Mouse (Mus musculus) cerebellum, adult 2 months (tissue): ENCODE results near the gene Mettl16.

Experiments
- CTCF ChIP-seq: fragments of 200-500 bp; IDR thresholded peaks from 2 replicates; pipeline ENCODE4 v1.5.1; 2011; ENCODE audit warnings: low read depth, mild to moderate bottlenecking, control low read depth, low read length, moderate library complexity, borderline replicate concordance; ENCODE audit not compliant: insufficient read depth
- POLR2A ChIP-seq: fragments of 200-500 bp; IDR thresholded peaks from 2 replicates; pipeline ENCODE4 v1.6.1; 2011; ENCODE audit warnings: low read length, control low read depth, borderline replicate concordance; ENCODE audit not compliant: insufficient read depth

DNA sequence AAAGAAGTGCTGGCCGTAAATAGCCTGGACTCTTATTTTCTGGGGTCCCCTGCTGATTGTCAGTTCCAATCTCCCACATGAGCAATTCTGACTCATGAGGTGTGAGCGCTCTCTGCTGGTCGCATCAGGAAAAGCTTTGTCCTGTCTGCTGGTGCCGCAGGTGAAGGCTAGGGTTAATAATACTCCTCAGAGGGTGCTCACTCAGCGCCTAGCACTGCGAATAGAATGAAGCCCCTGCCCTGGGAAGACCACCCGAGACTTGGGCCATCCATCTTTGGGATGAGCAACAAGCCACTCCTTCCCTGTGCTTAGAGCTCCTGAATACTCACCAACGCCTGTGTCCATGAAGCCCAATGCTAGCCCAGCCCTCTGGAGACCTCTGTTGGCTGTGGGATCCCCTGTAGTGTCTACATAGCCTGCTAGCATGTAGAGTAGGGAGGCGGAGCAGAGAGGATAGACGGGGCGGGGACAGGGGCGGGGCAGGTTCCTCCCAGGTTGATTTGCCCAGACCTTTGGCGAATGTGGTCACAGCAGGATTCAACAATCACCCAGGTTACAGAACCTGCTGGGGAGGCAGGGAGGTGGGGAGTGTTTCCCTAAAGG lies 77.4 kb downstream of the Mettl16 start:
- TF ChIP-seq CTCF = peak; percentile 88
- TF ChIP-seq POLR2A = no peak
